Mouse (Mus musculus): ENCODE data around the gene H2-DMb2. TPM values are rescaled to one million over a fixed set of nuclear protein-coding genes. Genes with fewer than 3 reads are reported as not detected.
A peak's percentile ranks its signal among the peaks of the same experiment; 100 is the strongest.

The H2-DMb2 gene
- polyA plus RNA-seq, 1 experiment from 2014 or later, result 2.1 TPM

- H3K4me2 ChIP-seq (ENCODE audit: low read depth, low read length), result 0 out of 2 replicates have a peak overlapping the region, but pooled peaks have one; percentile 19
- no peak overlapping the region for H3K4me3 ChIP-seq (ENCODE audit: low read depth, low read length)
- no peaks in the 10 kb centered on the region for H3K36me3 ChIP-seq (replicated peaks; ENCODE audit: insufficient read depth, low read length)
- no peaks in the 10 kb centered on the region for H3K9me3 ChIP-seq (ENCODE audit: low read length)
- 38% methylated on average over 6 of the region's 6 CpGs for WGBS (ENCODE audit: insufficient replicate concordance)
- 0 out of 2 replicates have a peak, but pooled peaks cover 4% of the 10 kb centered on the region for H3K27me3 ChIP-seq (ENCODE audit: insufficient read depth, low read length)
- H3K27ac ChIP-seq (ENCODE audit: low read depth), result no peak overlapping the region
- H3K4me1 ChIP-seq (ENCODE audit: insufficient read depth), result peaks cover 42% of the 10 kb centered on the region
- ATAC-seq, result no peak
- H3K9ac ChIP-seq (replicated peaks), result no peak overlapping the region
- DNase-seq, result no peak
- TF ChIP-seq EP300 (IDR thresholded peaks at IDR 0.05; ENCODE audit: low read depth) (no peak), CTCF (IDR thresholded peaks at IDR 0.05; ENCODE audit: low read depth) (no peak)
Measured at GRCm38 (mm10) chr17:34124649-34125048, 18.5 kb upstream of the H2-DMb2 start.

GRCm38 (mm10) chr17:34126826-34127420, 16.2 kb upstream of the H2-DMb2 start:
- no peak overlapping the region for H3K9ac ChIP-seq (replicated peaks)
- peaks cover 38% of the 10 kb centered on the region for H3K4me1 ChIP-seq (ENCODE audit: insufficient read depth)

GRCm38 (mm10) chr17:34127475-34127874, 15.6 kb upstream of the H2-DMb2 start:
- ATAC-seq (0 out of 2 replicates have a peak, but pooled peaks have one; percentile 21), DNase-seq (peak; percentile 84)
- H3K4me2 ChIP-seq (ENCODE audit: low read depth, low read length), result no peak overlapping the region
- no peaks in the 10 kb centered on the region for H3K9me3 ChIP-seq (ENCODE audit: low read length)
- H3K4me1 ChIP-seq (ENCODE audit: insufficient read depth), result peaks cover 36% of the 10 kb centered on the region
- no peaks in the 10 kb centered on the region for H3K36me3 ChIP-seq (replicated peaks; ENCODE audit: insufficient read depth, low read length)
- H3K9ac ChIP-seq (replicated peaks), result no peak overlapping the region; the same call in 1 of the 2 replicates
- 0 out of 2 replicates have a peak, but pooled peaks cover 4% of the 10 kb centered on the region for H3K27me3 ChIP-seq (ENCODE audit: insufficient read depth, low read length)
- 14% methylated on average over 6 of the region's 6 CpGs for WGBS (ENCODE audit: insufficient replicate concordance)
- no peak overlapping the region for H3K4me3 ChIP-seq (ENCODE audit: low read depth, low read length)
- H3K27ac ChIP-seq (ENCODE audit: low read depth), result no peak overlapping the region
- TF ChIP-seq EP300 (IDR thresholded peaks at IDR 0.05; ENCODE audit: low read depth), result no peak

More at GRCm38 (mm10) chr17:34126826-34127420, 16.2 kb upstream of the H2-DMb2 start:
- WGBS (ENCODE audit: insufficient replicate concordance), result 64% methylated on average over 9 of the region's 9 CpGs
- Histone ChIP-seq H3K4me2 (ENCODE audit: low read depth, low read length) (no peak overlapping the region), H3K27ac (ENCODE audit: low read depth) (no peak overlapping the region), H3K27me3 (ENCODE audit: insufficient read depth, low read length) (0 out of 2 replicates have a peak, but pooled peaks cover 4% of the 10 kb centered on the region), H3K9me3 (ENCODE audit: low read length) (no peaks in the 10 kb centered on the region), H3K36me3 (replicated peaks; ENCODE audit: insufficient read depth, low read length) (no peaks in the 10 kb centered on the region), H3K4me3 (ENCODE audit: low read depth, low read length) (no peak overlapping the region)
- DNase-seq (no peak), ATAC-seq (no peak)
- no peak for TF ChIP-seq CTCF (IDR thresholded peaks at IDR 0.05; ENCODE audit: low read depth)
- TF ChIP-seq EP300 (IDR thresholded peaks at IDR 0.05; ENCODE audit: low read depth), result no peak

GRCm38 (mm10) chr17:34128264-34128937, 14.7 kb upstream of the H2-DMb2 start:
- no peak overlapping the region for H3K4me2 ChIP-seq (ENCODE audit: low read depth, low read length)
- whole genome bisulfite sequencing (ENCODE audit: insufficient replicate concordance), result 33% methylated on average over 13 of the region's 13 CpGs
- no peak for ATAC-seq
- 0 out of 2 replicates have a peak, but pooled peaks cover 4% of the 10 kb centered on the region for H3K27me3 ChIP-seq (ENCODE audit: insufficient read depth, low read length)
- no peaks in the 10 kb centered on the region for H3K36me3 ChIP-seq (replicated peaks; ENCODE audit: insufficient read depth, low read length)
- H3K9ac ChIP-seq (replicated peaks), result no peak overlapping the region
- no peaks in the 10 kb centered on the region for H3K9me3 ChIP-seq (ENCODE audit: low read length)
- no peak overlapping the region for H3K27ac ChIP-seq (ENCODE audit: low read depth)
- TF ChIP-seq EP300 (IDR thresholded peaks at IDR 0.05; ENCODE audit: low read depth), result no peak
- peak; percentile 25 for TF ChIP-seq CTCF (IDR thresholded peaks at IDR 0.05; ENCODE audit: low read depth)
- no peak for DNase-seq
- H3K4me3 ChIP-seq (ENCODE audit: low read depth, low read length), result no peak overlapping the region
- H3K4me1 ChIP-seq (ENCODE audit: insufficient read depth), result peaks cover 36% of the 10 kb centered on the region

- H3K27ac ChIP-seq (ENCODE audit: low read depth), result no peak overlapping the region
- H3K27me3 ChIP-seq (ENCODE audit: insufficient read depth, low read length), result 0 out of 2 replicates have a peak, but pooled peaks cover 4% of the 10 kb centered on the region
Measured at GRCm38 (mm10) chr17:34128944-34129791, 13.9 kb upstream of the H2-DMb2 start.

More at GRCm38 (mm10) chr17:34128944-34129791, 13.9 kb upstream of the H2-DMb2 start:
- DNase-seq (no peak), ATAC-seq (no peak)
- Histone ChIP-seq H3K4me1 (ENCODE audit: insufficient read depth) (peaks cover 31% of the 10 kb centered on the region), H3K4me2 (ENCODE audit: low read depth, low read length) (no peak overlapping the region), H3K36me3 (replicated peaks; ENCODE audit: insufficient read depth, low read length) (no peaks in the 10 kb centered on the region), H3K9ac (replicated peaks) (no peak overlapping the region), H3K4me3 (ENCODE audit: low read depth, low read length) (no peak overlapping the region), H3K9me3 (ENCODE audit: low read length) (no peaks in the 10 kb centered on the region)
- TF ChIP-seq EP300 (IDR thresholded peaks at IDR 0.05; ENCODE audit: low read depth), result no peak
- peak; percentile 34 for TF ChIP-seq CTCF (IDR thresholded peaks at IDR 0.05; ENCODE audit: low read depth)
- WGBS (ENCODE audit: insufficient replicate concordance), result 20% methylated on average over 18 of the region's 18 CpGs

All from liver, postnatal 0 days (tissue).